Mouse (Mus musculus): ENCODE results near the gene Gm40193. TPM values are rescaled to one million over a fixed set of nuclear protein-coding genes. Genes with fewer than 3 reads are reported as not detected.
"Not testable (repeated sequence)": the region's sequence is repeated elsewhere in the genome, so short reads cannot be mapped to it uniquely, and the experiment has no call there.

Gene Gm40193
- polyA plus RNA-seq, 1 experiment from 2014 or later = not detected

DNA sequence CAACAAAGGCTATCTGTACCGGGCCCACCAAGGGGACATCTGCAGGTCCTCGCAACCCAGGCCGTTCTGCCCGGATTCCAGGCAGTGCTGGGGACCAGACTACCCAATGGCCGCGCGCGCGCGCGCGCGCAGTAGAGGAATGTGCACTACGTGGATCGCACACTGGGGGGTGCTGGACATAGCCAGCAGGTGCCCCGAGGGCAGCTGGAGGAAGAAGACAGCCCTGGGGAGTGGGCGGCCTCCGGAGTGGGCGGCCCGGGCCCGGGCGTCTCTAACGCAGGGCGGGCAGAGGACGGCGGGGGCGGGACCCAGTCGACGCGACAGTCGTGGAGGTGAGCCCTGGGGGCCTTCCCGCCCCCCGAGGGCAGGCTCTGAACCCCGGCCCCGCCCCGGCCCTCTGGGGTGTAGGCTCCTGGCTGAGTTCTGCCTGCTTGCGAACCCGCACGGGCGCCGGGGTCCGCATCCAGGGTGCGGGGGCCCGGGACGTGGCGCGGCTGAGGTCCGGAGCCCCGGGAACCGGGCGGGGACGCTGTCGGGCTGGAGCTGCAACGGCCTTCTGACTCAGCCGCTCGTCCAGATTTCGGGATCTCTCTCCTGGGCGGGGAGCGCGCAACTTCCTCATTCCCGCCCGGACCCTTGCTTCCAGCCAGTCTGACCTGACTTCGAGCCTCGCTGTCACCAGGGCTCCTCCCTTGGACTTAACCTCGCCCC is 7.3 kb upstream of the Gm40193 start, which contains the start of gene Pld2:
Gene Pld2, plus strand, starts transcription at position 188 of the 711 bp plus-strand sequence.
- Histone ChIP-seq H3K4me3 (peak within 1 kb of the TSS; percentile 62), H3K4me2 (peak within 1 kb of the TSS; percentile 81), H3K27me3 (replicated peaks) (peaks cover 54% of the 10 kb centered on the region), H3K9me3 (replicated peaks) (no peaks in the 10 kb centered on the region), H3K4me1 (peaks cover 10% of the 10 kb centered on the region), H3K27ac (no peak within 1 kb of the TSS), H3K36me3 (no peaks in the 10 kb centered on the region), H3K9ac (peak within 1 kb of the TSS; percentile 58)
- peak; percentile 89 for ATAC-seq
- WGBS (ENCODE audit: insufficient replicate concordance) = under 1% methylated on average over 65 of the region's 65 CpGs

DNA sequence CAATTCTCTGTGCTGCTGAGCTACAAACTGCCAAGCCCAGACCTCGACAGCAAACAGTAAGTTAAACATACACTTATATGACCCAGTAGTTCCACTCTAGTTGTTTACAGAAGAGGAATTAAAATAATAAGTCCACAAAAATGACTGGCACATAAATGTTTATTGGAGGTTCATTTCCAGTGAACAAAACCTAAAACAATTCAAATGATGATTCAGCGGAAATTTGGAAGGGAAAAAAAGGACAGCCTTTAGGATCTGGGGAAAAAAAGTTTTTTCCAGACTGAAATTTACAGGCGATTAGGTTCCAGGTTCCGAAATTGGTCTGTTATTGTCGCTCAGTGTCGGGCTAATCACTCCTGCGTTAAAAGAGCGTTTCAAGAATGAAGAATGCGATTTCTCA is 6.7 kb upstream of the Gm40193 start:
- peaks cover 54% of the 10 kb centered on the region for H3K27me3 ChIP-seq (replicated peaks)
- H3K9me3 ChIP-seq (replicated peaks) = no peaks in the 10 kb centered on the region

DNA sequence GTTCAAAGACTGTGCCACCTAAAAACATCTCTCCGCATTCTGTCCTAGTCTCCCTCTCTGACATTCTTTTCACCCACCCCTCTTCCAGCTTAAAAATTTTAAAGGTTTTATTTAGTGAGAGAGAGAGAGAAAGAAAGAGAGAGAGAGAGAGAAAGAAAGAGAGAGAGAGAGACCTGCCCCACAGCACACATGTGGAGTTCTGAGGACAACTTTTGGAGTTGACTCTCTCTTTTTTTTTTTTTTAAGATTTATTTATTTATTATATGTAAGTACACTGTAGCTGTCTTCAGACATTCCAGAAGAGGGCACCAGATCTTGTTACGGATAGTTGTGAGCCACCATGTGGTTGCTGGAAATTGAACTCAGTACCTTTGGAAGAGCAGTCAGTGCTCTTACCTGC is 1.7 kb downstream of the Gm40193 start:
- not testable (repeated sequence) for H3K27ac ChIP-seq; H3K4me2 ChIP-seq; H3K27me3 ChIP-seq (replicated peaks); H3K9ac ChIP-seq; H3K4me3 ChIP-seq; ATAC-seq; H3K9me3 ChIP-seq (replicated peaks)
- Histone ChIP-seq H3K36me3 (peaks cover 32% of the 10 kb centered on the region), H3K4me1 (peaks cover 12% of the 10 kb centered on the region)
- 66% methylated on average over 2 of the region's 2 CpGs for WGBS (ENCODE audit: insufficient replicate concordance)

More for the DNA sequence above, 6.7 kb upstream of the Gm40193 start:
- no peak for ATAC-seq
- Histone ChIP-seq H3K4me2 (peak overlapping the region; percentile 81), H3K36me3 (no peaks in the 10 kb centered on the region), H3K27ac (no peak overlapping the region), H3K9ac (peak overlapping the region; percentile 58; the same call in 1 of the 2 replicates), H3K4me1 (peaks cover 10% of the 10 kb centered on the region), H3K4me3 (peak overlapping the region; percentile 62)
- WGBS (ENCODE audit: insufficient replicate concordance) = 22% methylated on average over 9 of the region's 9 CpGs

DNA sequence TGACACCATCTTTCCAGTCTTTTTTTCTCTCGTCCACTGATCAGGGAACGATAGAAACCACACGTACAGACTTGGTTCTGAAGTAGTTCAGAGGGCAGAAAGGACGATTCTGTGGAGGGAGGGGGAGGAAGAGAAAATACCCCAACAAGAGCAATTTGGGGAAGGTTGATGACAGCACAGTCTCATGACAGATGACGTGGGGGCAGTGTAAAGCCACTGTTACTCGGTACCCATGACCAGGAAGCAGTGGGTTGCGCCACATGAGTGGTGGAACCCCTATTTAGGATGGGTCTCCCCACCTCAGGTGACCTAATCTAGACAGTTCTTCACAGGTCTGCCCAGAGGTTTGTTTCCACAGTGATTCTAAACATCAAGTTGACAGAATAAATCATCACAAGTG is 4.1 kb downstream of the Gm40193 start:
- Histone ChIP-seq H3K4me3 (no peak overlapping the region), H3K36me3 (peaks cover 32% of the 10 kb centered on the region), H3K27me3 (replicated peaks) (no peaks in the 10 kb centered on the region), H3K4me2 (no peak overlapping the region), H3K4me1 (peaks cover 23% of the 10 kb centered on the region), H3K9ac (no peak overlapping the region), H3K27ac (no peak overlapping the region), H3K9me3 (replicated peaks) (no peaks in the 10 kb centered on the region)
- no peak for ATAC-seq
- WGBS (ENCODE audit: insufficient replicate concordance) = 73% methylated on average over 7 of the region's 7 CpGs

DNA sequence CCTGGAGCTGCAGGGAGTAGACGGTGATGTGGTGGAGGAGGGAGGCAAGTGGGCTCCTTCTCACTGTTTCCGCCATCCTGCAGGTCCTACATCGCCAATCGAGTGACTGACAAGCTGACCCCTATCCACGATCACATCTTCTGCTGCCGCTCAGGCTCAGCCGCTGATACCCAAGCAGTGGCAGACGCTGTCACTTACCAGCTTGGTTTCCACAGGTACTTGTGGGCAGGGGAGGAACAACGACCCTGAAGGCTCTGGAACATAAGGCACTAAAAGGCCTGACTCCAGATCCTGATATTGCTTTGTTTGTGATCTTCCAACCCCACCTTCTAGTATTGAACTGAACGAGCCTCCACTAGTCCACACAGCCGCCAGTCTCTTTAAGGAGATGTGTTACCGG is 6.5 kb downstream of the Gm40193 start:
- no peak for ATAC-seq
- peaks cover 5% of the 10 kb centered on the region; the same call in 1 of the 2 replicates for H3K27me3 ChIP-seq (replicated peaks)
- H3K4me3 ChIP-seq = peak overlapping the region; percentile 86
- H3K4me1 ChIP-seq = peaks cover 23% of the 10 kb centered on the region
- no peaks in the 10 kb centered on the region for H3K9me3 ChIP-seq (replicated peaks)
- whole genome bisulfite sequencing (ENCODE audit: insufficient replicate concordance) = 75% methylated on average over 12 of the region's 12 CpGs
- peaks cover 32% of the 10 kb centered on the region for H3K36me3 ChIP-seq
- peak overlapping the region; percentile 86 for H3K9ac ChIP-seq
- no peak overlapping the region for H3K27ac ChIP-seq
- peak overlapping the region; percentile 75 for H3K4me2 ChIP-seq

DNA sequence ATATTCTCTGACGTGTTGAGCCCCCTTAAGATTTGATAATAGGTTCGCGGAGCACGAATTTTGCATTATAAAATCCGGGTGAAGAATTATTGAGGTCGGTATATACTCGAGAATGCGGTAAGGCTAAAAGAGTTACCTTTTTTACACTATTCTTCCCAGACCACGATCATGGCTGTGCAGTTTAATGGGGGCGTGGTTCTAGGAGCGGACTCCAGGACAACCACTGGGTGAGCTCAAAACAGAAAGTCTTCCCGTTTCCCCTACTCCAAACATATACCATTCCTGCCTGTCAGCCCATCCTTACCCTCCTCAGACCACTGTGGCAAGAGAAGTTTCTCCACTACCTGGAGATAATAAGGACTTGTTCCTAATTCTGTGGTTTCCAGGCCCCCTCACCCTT is 7.0 kb downstream of the Gm40193 start:
- H3K27me3 ChIP-seq (replicated peaks) = peaks cover 9% of the 10 kb centered on the region
- no peaks in the 10 kb centered on the region for H3K9me3 ChIP-seq (replicated peaks)
- H3K4me3 ChIP-seq = peak overlapping the region; percentile 86
- H3K9ac ChIP-seq = peak overlapping the region; percentile 86
- H3K27ac ChIP-seq = peak overlapping the region; percentile 69; the same call in 1 of the 2 replicates
- peaks cover 23% of the 10 kb centered on the region for H3K4me1 ChIP-seq
- peak overlapping the region; percentile 75 for H3K4me2 ChIP-seq
- peaks cover 32% of the 10 kb centered on the region for H3K36me3 ChIP-seq
- ATAC-seq = no peak
- WGBS (ENCODE audit: insufficient replicate concordance) = 2% methylated on average over 12 of the region's 12 CpGs

DNA sequence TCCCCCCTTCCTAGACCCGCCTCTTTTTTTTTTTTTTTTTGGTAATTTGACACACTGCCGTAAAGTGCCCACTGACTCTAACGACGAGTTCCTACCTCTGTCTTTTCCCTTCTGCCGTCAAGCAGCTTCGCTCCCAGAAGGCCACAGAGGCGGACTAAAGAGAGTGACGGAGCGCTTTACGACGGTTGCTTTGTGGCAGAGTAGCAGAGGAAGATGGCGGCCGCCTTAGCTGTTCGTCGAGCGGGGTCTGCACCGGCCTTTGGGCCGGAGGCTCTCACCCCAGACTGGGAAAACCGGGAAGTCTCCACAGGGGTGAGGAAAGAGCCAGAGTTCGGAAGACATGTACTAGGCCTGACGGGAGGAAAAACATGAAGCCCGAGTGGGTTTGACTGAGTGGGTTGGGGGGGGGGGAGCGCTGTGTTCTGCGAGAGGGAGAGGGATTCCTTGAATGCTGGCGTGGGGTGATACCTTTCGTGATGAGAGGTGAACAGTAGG is 7.5 kb downstream of the Gm40193 start, which contains the start of gene Psmb6:
Gene Psmb6, plus strand, starts transcription at position 184 of the 495 bp plus-strand sequence.
- Histone ChIP-seq H3K27ac (peak within 1 kb of the TSS; percentile 69), H3K36me3 (peaks cover 32% of the 10 kb centered on the region), H3K4me3 (peak within 1 kb of the TSS; percentile 86), H3K4me2 (peak within 1 kb of the TSS; percentile 75), H3K4me1 (peaks cover 24% of the 10 kb centered on the region), H3K9me3 (replicated peaks) (no peaks in the 10 kb centered on the region), H3K27me3 (replicated peaks) (peaks cover 14% of the 10 kb centered on the region), H3K9ac (peak within 1 kb of the TSS; percentile 86)
- ATAC-seq = peak; percentile 89
- WGBS (ENCODE audit: insufficient replicate concordance) = 0% methylated on average over 25 of the region's 26 CpGs

DNA sequence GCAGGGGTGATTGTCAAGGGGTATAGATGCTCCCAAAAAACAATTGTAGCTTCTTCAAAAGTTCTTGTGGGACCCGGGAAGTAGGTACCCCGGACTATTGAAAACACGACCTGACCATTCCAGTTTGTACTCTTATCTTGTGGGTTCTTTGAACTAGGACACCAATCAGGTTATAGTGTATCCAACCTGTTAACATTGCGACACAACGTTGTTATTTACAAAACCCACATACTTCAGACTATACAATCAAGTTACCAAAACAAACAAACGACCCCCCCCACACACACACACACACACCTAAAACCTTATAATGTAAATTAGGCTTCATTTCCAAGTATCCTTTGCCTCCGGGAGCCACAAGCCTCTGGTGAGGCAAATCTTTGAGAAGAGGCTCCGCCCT is 8.0 kb downstream of the Gm40193 start:
- H3K4me3 ChIP-seq = peak overlapping the region; percentile 86
- H3K4me2 ChIP-seq = peak overlapping the region; percentile 75
- H3K9ac ChIP-seq = peak overlapping the region; percentile 29
- peaks cover 29% of the 10 kb centered on the region for H3K4me1 ChIP-seq
- H3K36me3 ChIP-seq = peaks cover 32% of the 10 kb centered on the region
- H3K27ac ChIP-seq = no peak overlapping the region
- peaks cover 18% of the 10 kb centered on the region for H3K27me3 ChIP-seq (replicated peaks)
- ATAC-seq = peak; percentile 38
- WGBS (ENCODE audit: insufficient replicate concordance) = 2% methylated on average over 8 of the region's 8 CpGs
- no peaks in the 10 kb centered on the region for H3K9me3 ChIP-seq (replicated peaks)

DNA sequence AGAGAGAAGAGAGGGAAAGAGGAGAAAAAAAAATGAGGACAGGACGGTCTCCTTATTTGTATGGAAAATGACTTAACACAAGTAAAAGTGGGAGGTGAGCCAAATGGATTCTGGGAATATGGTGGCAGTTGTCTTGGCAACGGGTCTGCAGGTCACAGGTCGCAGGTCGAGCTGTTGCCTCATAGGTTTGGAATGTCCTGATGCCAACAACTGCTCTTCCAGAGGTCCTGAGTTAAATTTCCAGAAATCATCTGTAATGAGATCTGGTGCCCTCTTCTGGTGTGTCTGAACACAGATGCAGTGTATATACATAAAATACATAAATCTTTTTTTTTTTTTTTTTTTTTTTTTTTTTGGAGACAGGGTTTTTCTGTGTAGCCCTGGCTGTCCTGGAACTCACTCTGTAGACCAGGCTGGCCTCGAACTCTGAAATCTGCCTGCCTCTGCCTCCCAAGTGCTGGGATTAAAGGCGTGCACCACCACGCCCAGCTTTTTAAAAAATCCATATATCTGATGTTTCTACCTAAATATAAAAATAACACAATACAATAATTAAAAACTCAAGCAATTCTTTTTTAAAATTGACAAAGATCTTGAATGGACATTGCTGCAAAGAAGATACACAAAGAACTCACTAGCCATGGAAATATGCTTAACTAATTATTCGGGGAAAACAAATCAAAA is 9.3 kb downstream of the Gm40193 start:
- ATAC-seq; H3K9me3 ChIP-seq (replicated peaks); H3K4me3 ChIP-seq; H3K4me2 ChIP-seq; H3K27ac ChIP-seq; H3K9ac ChIP-seq: not testable (repeated sequence)
- Histone ChIP-seq H3K27me3 (replicated peaks) (peaks cover 26% of the 10 kb centered on the region), H3K4me1 (peaks cover 41% of the 10 kb centered on the region), H3K36me3 (peaks cover 24% of the 10 kb centered on the region)
- 77% methylated on average over 8 of the region's 8 CpGs for WGBS (ENCODE audit: insufficient replicate concordance)

DNA sequence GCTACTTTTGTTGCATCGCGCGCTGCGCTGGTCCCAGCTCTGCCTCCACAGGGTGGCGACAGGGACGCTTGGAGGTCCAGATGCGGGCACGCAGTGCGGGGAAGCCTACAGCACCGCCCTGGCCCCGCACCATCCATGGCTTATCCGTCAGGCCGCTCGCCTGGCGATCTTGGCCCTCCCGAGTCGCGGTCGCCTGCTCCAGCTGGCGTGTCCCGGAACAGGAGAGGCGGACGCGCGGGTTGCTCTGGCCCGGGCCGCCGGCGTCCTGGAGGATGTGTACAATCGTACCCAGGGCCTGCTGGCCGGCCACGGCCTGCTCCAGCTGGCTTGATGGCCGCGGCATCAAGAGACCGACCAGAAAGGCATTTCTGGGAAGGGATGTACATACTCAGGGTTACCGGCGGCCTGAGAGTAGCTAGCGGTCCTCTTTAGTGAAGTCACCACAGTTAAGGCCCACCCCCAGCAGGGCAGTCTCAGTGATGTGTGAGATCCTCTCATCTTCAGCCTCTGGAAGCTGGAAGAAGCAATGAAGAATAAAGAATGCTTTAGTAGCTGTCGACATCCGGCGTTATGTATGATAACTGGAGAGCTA is 12.5 kb downstream of the Gm40193 start:
- Histone ChIP-seq H3K4me2 (peak overlapping the region; percentile 56), H3K9ac (peak overlapping the region; percentile 36), H3K4me1 (peaks cover 39% of the 10 kb centered on the region), H3K27ac (peak overlapping the region; percentile 69), H3K36me3 (no peaks in the 10 kb centered on the region), H3K4me3 (peak overlapping the region; percentile 41), H3K27me3 (replicated peaks) (peaks cover 26% of the 10 kb centered on the region), H3K9me3 (replicated peaks) (no peaks in the 10 kb centered on the region)
- ATAC-seq = no peak
- 22% methylated on average over 41 of the region's 41 CpGs for WGBS (ENCODE audit: insufficient replicate concordance)

DNA sequence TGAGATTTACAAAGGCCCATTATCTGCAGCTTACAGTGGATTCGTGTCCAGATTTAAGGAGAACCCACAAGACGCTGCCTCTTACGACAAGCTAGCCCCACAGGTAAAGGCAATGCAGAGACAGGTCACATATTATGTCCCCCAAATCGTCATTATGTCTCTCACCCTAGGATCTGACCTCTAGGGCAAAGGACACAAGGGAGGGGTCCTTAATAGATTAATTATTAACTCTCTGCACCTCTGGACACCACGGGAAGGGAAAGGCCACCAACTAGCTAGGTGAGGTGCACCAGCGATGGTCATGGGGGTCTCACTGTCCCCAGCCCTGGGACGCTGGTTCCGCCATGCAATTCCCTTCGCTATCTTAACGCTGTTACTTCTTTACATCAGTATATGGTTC is 13.8 kb downstream of the Gm40193 start, which contains the start of gene Gltpd2:
Gene Gltpd2, plus strand, starts transcription at position 274 of the 400 bp plus-strand sequence.
- Histone ChIP-seq H3K27me3 (replicated peaks) (peaks cover 28% of the 10 kb centered on the region), H3K4me1 (peaks cover 32% of the 10 kb centered on the region), H3K27ac (peak within 1 kb of the TSS; percentile 69), H3K4me3 (peak within 1 kb of the TSS; percentile 41), H3K36me3 (no peaks in the 10 kb centered on the region), H3K4me2 (peak within 1 kb of the TSS; percentile 56), H3K9me3 (replicated peaks) (no peaks in the 10 kb centered on the region), H3K9ac (peak within 1 kb of the TSS; percentile 36)
- 0 out of 2 replicates have a peak, but pooled peaks have one; percentile 28 for ATAC-seq
- 61% methylated on average over 10 of the region's 10 CpGs for WGBS (ENCODE audit: insufficient replicate concordance)

Data from liver, embryonic 12.5 days (tissue).